Mouse (Mus musculus): ENCODE measurements around the gene Hunk. TPM values are rescaled to one million over a fixed set of nuclear protein-coding genes. Genes with fewer than 3 reads are reported as not detected.

Hunk gene
- polyA plus RNA-seq, 1 experiment: 0.37 TPM

DNA sequence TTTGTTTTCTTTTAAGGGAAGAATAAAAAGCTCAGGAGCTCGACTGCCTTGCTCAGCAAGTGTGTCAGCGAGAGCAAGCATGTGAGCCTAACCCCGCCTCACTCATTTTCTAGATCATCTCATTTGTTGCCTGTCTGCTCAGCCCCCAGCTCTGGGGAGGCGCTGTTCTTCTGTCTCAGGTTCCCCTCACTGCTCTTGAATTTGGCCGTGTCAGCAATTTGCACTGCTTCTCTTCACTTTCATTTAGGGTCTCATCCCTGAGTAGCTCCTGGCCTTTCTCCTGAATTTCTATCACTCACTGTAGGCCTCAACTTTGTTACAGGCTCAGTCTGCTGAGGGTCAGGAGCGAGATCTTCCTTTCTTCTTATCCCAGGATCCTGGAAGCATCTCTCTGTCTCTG is 53.7 kb downstream of the Hunk start:
- no peaks in the 10 kb centered on the region for H3K79me2 ChIP-seq (ENCODE audit: control insufficient read depth, insufficient read depth)
- H3K4me2 ChIP-seq (ENCODE audit: low read depth): no peak overlapping the region
- no peak overlapping the region for H3ac ChIP-seq (ENCODE audit: control insufficient read depth, insufficient read length)
- H3K4me3 ChIP-seq: no peak overlapping the region
- no peaks in the 10 kb centered on the region for H3K27me3 ChIP-seq (ENCODE audit: control insufficient read depth, insufficient read depth, insufficient read length)
- TF ChIP-seq E2F4 (IDR thresholded peaks at IDR 0.05; ENCODE audit: insufficient read depth) (no peak), TCF12 (IDR thresholded peaks at IDR 0.05; ENCODE audit: insufficient read depth, poor library complexity, severe bottlenecking) (no peak), POLR2A (IDR thresholded peaks at IDR 0.05; ENCODE audit: insufficient read length, low read depth) (no peak), REST (IDR thresholded peaks at IDR 0.05; ENCODE audit: insufficient read depth, insufficient read length) (no peak), MYOG (IDR thresholded peaks at IDR 0.05; ENCODE audit: control insufficient read depth in 1 of 3, insufficient read depth in 1 of 3, insufficient read length in 2 of 3, low read depth in 2 of 3) (no peak), POLR2AphosphoS2 (IDR thresholded peaks at IDR 0.05; ENCODE audit: insufficient read length, low read depth) (no peak), SRF (IDR thresholded peaks at IDR 0.05; ENCODE audit: control insufficient read depth, insufficient read length, low read depth) (no peak)
- H3K36me3 ChIP-seq (ENCODE audit: control insufficient read depth, insufficient read depth): no peaks in the 10 kb centered on the region

GRCm38 (mm10) chr16:90440654-90441053 is 54.8 kb downstream of the Hunk start:
- H3K4me2 ChIP-seq (ENCODE audit: low read depth): no peak overlapping the region
- H3K79me2 ChIP-seq (ENCODE audit: control insufficient read depth, insufficient read depth): no peaks in the 10 kb centered on the region
- H3K27me3 ChIP-seq (ENCODE audit: control insufficient read depth, insufficient read depth, insufficient read length): no peaks in the 10 kb centered on the region
- no peak for TF ChIP-seq E2F4 (IDR thresholded peaks at IDR 0.05; ENCODE audit: insufficient read depth)
- no peak for TF ChIP-seq POLR2AphosphoS2 (IDR thresholded peaks at IDR 0.05; ENCODE audit: insufficient read length, low read depth)
- no peak for TF ChIP-seq TCF12 (IDR thresholded peaks at IDR 0.05; ENCODE audit: insufficient read depth, poor library complexity, severe bottlenecking)
- TF ChIP-seq CEBPB (IDR thresholded peaks at IDR 0.05; ENCODE audit: insufficient read depth, poor library complexity, severe bottlenecking): no peak
- no peak for TF ChIP-seq MAX (IDR thresholded peaks at IDR 0.05; ENCODE audit: low read depth)
- no peak for TF ChIP-seq SRF (IDR thresholded peaks at IDR 0.05; ENCODE audit: control insufficient read depth, insufficient read length, low read depth)
- no peak for TF ChIP-seq TCF3 (IDR thresholded peaks at IDR 0.05; ENCODE audit: insufficient read length, low read depth)
- no peak for TF ChIP-seq MYOG (IDR thresholded peaks at IDR 0.05; ENCODE audit: control insufficient read depth in 1 of 3, insufficient read depth in 1 of 3, insufficient read length in 2 of 3, low read depth in 2 of 3)
- TF ChIP-seq USF1 (IDR thresholded peaks at IDR 0.05; ENCODE audit: low read depth): no peak
- TF ChIP-seq POLR2A (IDR thresholded peaks at IDR 0.05; ENCODE audit: insufficient read length, low read depth): no peak
- no peak for TF ChIP-seq MYOD1 (IDR thresholded peaks at IDR 0.05; ENCODE audit: control insufficient read depth in 1 of 3, insufficient read length in 2 of 3, low read depth in 2 of 3)
- no peak for TF ChIP-seq REST (IDR thresholded peaks at IDR 0.05; ENCODE audit: insufficient read depth, insufficient read length)
- H3K36me3 ChIP-seq (ENCODE audit: control insufficient read depth, insufficient read depth): no peaks in the 10 kb centered on the region
- H3K4me3 ChIP-seq: no peak overlapping the region
- H3ac ChIP-seq (ENCODE audit: control insufficient read depth, insufficient read length): no peak overlapping the region

- H3K4me2 ChIP-seq (ENCODE audit: low read depth): no peak overlapping the region
- no peaks in the 10 kb centered on the region for H3K79me2 ChIP-seq (ENCODE audit: control insufficient read depth, insufficient read depth)
- TF ChIP-seq TCF3 (IDR thresholded peaks at IDR 0.05; ENCODE audit: insufficient read length, low read depth) (no peak), SRF (IDR thresholded peaks at IDR 0.05; ENCODE audit: control insufficient read depth, insufficient read length, low read depth) (no peak), MYOD1 (IDR thresholded peaks at IDR 0.05; ENCODE audit: control insufficient read depth in 1 of 3, insufficient read length in 2 of 3, low read depth in 2 of 3) (no peak), MAX (IDR thresholded peaks at IDR 0.05; ENCODE audit: low read depth) (no peak), POLR2AphosphoS2 (IDR thresholded peaks at IDR 0.05; ENCODE audit: insufficient read length, low read depth) (no peak), USF1 (IDR thresholded peaks at IDR 0.05; ENCODE audit: low read depth) (no peak), POLR2A (IDR thresholded peaks at IDR 0.05; ENCODE audit: insufficient read length, low read depth) (no peak), REST (IDR thresholded peaks at IDR 0.05; ENCODE audit: insufficient read depth, insufficient read length) (no peak), MYOG (IDR thresholded peaks at IDR 0.05; ENCODE audit: control insufficient read depth in 1 of 3, insufficient read depth in 1 of 3, insufficient read length in 2 of 3, low read depth in 2 of 3) (no peak), E2F4 (IDR thresholded peaks at IDR 0.05; ENCODE audit: insufficient read depth) (no peak)
- H3K36me3 ChIP-seq (ENCODE audit: control insufficient read depth, insufficient read depth): no peaks in the 10 kb centered on the region
- no peak overlapping the region for H3ac ChIP-seq (ENCODE audit: control insufficient read depth, insufficient read length)
- H3K27me3 ChIP-seq (ENCODE audit: control insufficient read depth, insufficient read depth, insufficient read length): no peaks in the 10 kb centered on the region
- H3K4me3 ChIP-seq: no peak overlapping the region
Observed at GRCm38 (mm10) chr16:90442991-90443390, 57.2 kb downstream of the Hunk start.

- H3K4me2 ChIP-seq (ENCODE audit: low read depth): no peak overlapping the region
- TF ChIP-seq POLR2AphosphoS2 (IDR thresholded peaks at IDR 0.05; ENCODE audit: insufficient read length, low read depth) (no peak), MAX (IDR thresholded peaks at IDR 0.05; ENCODE audit: low read depth) (no peak), MYOG (IDR thresholded peaks at IDR 0.05; ENCODE audit: control insufficient read depth in 1 of 3, insufficient read depth in 1 of 3, insufficient read length in 2 of 3, low read depth in 2 of 3) (no peak), REST (IDR thresholded peaks at IDR 0.05; ENCODE audit: insufficient read depth, insufficient read length) (no peak), SRF (IDR thresholded peaks at IDR 0.05; ENCODE audit: control insufficient read depth, insufficient read length, low read depth) (no peak), POLR2A (IDR thresholded peaks at IDR 0.05; ENCODE audit: insufficient read length, low read depth) (no peak), E2F4 (IDR thresholded peaks at IDR 0.05; ENCODE audit: insufficient read depth) (no peak), USF1 (IDR thresholded peaks at IDR 0.05; ENCODE audit: low read depth) (no peak), TCF12 (IDR thresholded peaks at IDR 0.05; ENCODE audit: insufficient read depth, poor library complexity, severe bottlenecking) (no peak), MYOD1 (IDR thresholded peaks at IDR 0.05; ENCODE audit: control insufficient read depth in 1 of 3, insufficient read length in 2 of 3, low read depth in 2 of 3) (no peak), TCF3 (IDR thresholded peaks at IDR 0.05; ENCODE audit: insufficient read length, low read depth) (no peak), CEBPB (IDR thresholded peaks at IDR 0.05; ENCODE audit: insufficient read depth, poor library complexity, severe bottlenecking) (no peak)
- no peaks in the 10 kb centered on the region for H3K79me2 ChIP-seq (ENCODE audit: control insufficient read depth, insufficient read depth)
- no peak overlapping the region for H3K4me3 ChIP-seq
- no peaks in the 10 kb centered on the region for H3K27me3 ChIP-seq (ENCODE audit: control insufficient read depth, insufficient read depth, insufficient read length)
- H3ac ChIP-seq (ENCODE audit: control insufficient read depth, insufficient read length): no peak overlapping the region
- H3K36me3 ChIP-seq (ENCODE audit: control insufficient read depth, insufficient read depth): no peaks in the 10 kb centered on the region
Observed at GRCm38 (mm10) chr16:90453197-90453596, 67.4 kb downstream of the Hunk start.
